Mouse (Mus musculus) ES-E14 (cell line): ENCODE data around the gene Uvrag.

Experiments
- CHD2 ChIP-seq: IDR thresholded peaks from 2 replicates; pipeline ENCODE4 v1.6.1; 2014; ENCODE audit warnings: mild to moderate bottlenecking, low read depth, low read length, inconsistent platforms
- HCFC1 ChIP-seq: IDR thresholded peaks from 2 replicates; pipeline ENCODE4 v1.6.1; 2012; ENCODE audit warnings: low read length, inconsistent platforms, borderline replicate concordance; ENCODE audit not compliant: insufficient read depth

DNA sequence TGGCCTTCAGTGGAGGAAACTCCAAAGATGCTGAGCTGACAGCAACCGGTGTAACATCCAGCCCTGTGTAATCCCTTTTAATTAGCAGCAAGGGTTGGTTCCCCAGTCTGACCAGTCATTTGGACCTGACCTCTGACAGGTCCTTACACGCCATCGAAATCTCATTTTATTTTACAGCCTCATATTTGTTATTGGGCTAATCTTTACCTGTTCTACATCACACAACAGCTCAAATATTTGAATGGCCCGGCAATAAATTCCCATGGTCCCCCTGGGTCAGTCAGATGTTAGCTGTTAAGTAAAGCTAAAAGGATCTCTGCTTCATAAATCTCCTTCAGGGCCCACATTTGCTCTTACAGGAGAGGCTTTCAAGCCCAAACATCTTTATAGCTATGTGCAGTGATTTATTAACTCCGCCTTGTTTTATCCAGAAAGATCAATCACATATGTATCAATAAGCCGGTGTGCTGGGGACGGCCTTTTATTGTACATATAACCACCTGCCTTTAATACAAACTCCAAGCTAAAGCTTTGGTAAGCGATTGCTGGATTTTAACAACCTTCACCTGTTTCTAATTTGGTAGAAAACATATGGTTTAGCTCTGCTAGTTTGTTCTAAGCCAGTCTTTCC lies 183.7 kb downstream of the Uvrag start:
- TF ChIP-seq CHD2 (no peak), HCFC1 (no peak)
